In the genomic region with DNA sequence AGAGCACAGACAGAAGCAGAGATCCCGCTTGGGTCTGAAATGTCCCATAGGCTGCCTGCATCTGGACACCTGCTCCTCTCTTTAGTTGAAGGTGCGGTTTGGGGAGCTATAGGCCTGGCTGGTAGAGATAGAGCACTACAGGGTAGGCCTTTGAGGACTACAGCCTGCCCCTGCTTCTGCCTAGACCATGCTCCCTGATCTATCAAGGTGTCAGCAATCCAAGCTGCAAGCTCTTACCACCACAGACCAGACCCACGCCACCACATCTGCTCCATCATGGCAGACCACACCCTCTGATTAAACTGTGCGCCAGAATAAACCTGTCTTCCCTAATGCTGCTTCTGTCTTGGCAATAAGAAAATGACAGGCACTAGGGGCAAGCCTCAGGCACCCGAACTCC, we compare ENCODE assay signal across 27 mouse cellular contexts. TPM values are rescaled to one million over a fixed set of nuclear protein-coding genes. Genes with fewer than 3 reads are reported as not detected.
DNase-seq lines count a peak whose midpoint lies in the region; ATAC-seq and TF ChIP-seq lines count a peak whose summit lies in the region.
"Had no signal": no experiment of that assay in that cellular context is flagged by ENCODE, and none has a peak within 500 bp of the region (broad histone marks: within the 10 kb centered on the region; RNA-seq: fewer than 3 reads in every experiment).

No protein-coding gene starts in this region.

- H3K4me2 ChIP-seq in heart, postnatal 0 days (ENCODE audit: low read depth, low read length), result no peak overlapping the region
- no peak overlapping the region for H3K4me2 ChIP-seq in liver, embryonic 15.5 days
- H3K4me2 ChIP-seq in myocyte (ENCODE audit: low read depth), result peak overlapping the region; percentile 73
- no peak overlapping the region for H3K4me2 ChIP-seq in forebrain, embryonic 14.5 days (ENCODE audit: low read length)
- H3K4me2 ChIP-seq: heart, embryonic 12.5 days; limb, embryonic 13.5 days; lung, embryonic 14.5 days; midbrain, embryonic 11.5 days; neural tube, embryonic 13.5 days had no signal

- DNase-seq in heart, postnatal 0 days (ENCODE audit: low spot score), result peak; percentile 3
- no peak for DNase-seq in heart, adult 8-10 months (ENCODE audit: low spot score)
- DNase-seq in spleen, postnatal 10 days (ENCODE audit: low spot score in 2 of 2), result peak; percentile 7 to 17
- no peak for DNase-seq in spleen, postnatal 4 days (ENCODE audit: low spot score in 2 of 2)
- DNase-seq in forebrain, embryonic 14.5 days (ENCODE audit: low spot score), result no peak
- DNase-seq in embryo, embryonic 11 days, result no peak
- DNase-seq: adrenal gland, postnatal 25 days; cerebellum, adult 11-12 months; cerebellum, adult 9-11 months; forebrain, postnatal 0 days; gastrocnemius, postnatal 14 days; heart, postnatal 10 days; kidney, postnatal 36 days; lung, embryonic 14.5 days; lung, postnatal 14 days; retina, postnatal 1 day; right cerebral cortex, postnatal 14 days; thymus, adult 18-20 months had no signal

- no peak overlapping the region for H3K4me3 ChIP-seq in heart, postnatal 0 days (ENCODE audit: low read depth, low read length)
- no peak overlapping the region for H3K4me3 ChIP-seq in liver, embryonic 15.5 days (replicated peaks)
- H3K4me3 ChIP-seq in myocyte, result no peak overlapping the region
- H3K4me3 ChIP-seq in forebrain, embryonic 14.5 days (ENCODE audit: low read depth, low read length), result no peak overlapping the region
- H3K4me3 ChIP-seq: erythroblast, embryonic 14.5 days; heart, embryonic 12.5 days; layer of hippocampus, adult 2 months; limb, embryonic 13.5 days; neural tube, embryonic 13.5 days had no signal

- 90% methylated on average over 5 of the region's 5 CpGs for WGBS in heart, postnatal 0 days
- 33% methylated on average over 5 of the region's 5 CpGs for WGBS in liver, embryonic 15.5 days (ENCODE audit: insufficient replicate concordance)
- WGBS in forebrain, embryonic 14.5 days, result 93% methylated on average over 5 of the region's 5 CpGs

- TF ChIP-seq EP300 in heart, postnatal 0 days (IDR thresholded peaks at IDR 0.05; ENCODE audit: low read depth), result no peak

- no peak overlapping the region for H3ac ChIP-seq in myocyte (ENCODE audit: control insufficient read depth, insufficient read length)

- TF ChIP-seq POLR2A in myocyte (IDR thresholded peaks at IDR 0.05; ENCODE audit: insufficient read length, low read depth), result no peak

- H3K9me3 ChIP-seq in heart, postnatal 0 days (replicated peaks; ENCODE audit: control insufficient read depth, low read length), result no peaks in the 10 kb centered on the region
- no peaks in the 10 kb centered on the region for H3K9me3 ChIP-seq in liver, embryonic 15.5 days (replicated peaks)
- H3K9me3 ChIP-seq in forebrain, embryonic 14.5 days (replicated peaks; ENCODE audit: control insufficient read depth, low read length), result no peaks in the 10 kb centered on the region
- H3K9me3 ChIP-seq: heart, embryonic 12.5 days; limb, embryonic 13.5 days; neural tube, embryonic 13.5 days had no signal

- peaks cover 70% of the 10 kb centered on the region for H3K4me1 ChIP-seq in heart, postnatal 0 days (ENCODE audit: control insufficient read depth, insufficient read depth)
- peaks cover 96% of the 10 kb centered on the region for H3K4me1 ChIP-seq in liver, embryonic 15.5 days (replicated peaks)
- peaks cover 12% of the 10 kb centered on the region; the same call in 1 of the 2 replicates for H3K4me1 ChIP-seq in forebrain, embryonic 14.5 days (ENCODE audit: control insufficient read depth, insufficient read depth, low read length)

- ATAC-seq in heart, postnatal 0 days (ENCODE audit: insufficient read depth, low read depth), result no peak
- ATAC-seq in liver, embryonic 15.5 days (ENCODE audit: insufficient read depth), result peak; percentile 55
- no peak for ATAC-seq in forebrain, embryonic 14.5 days
- ATAC-seq: forebrain, postnatal 0 days; intestine, postnatal 0 days had no signal

- TF ChIP-seq CTCF in heart, postnatal 0 days (IDR thresholded peaks at IDR 0.05; ENCODE audit: low read depth), result no peak

- H3K9ac ChIP-seq in heart, postnatal 0 days (replicated peaks; ENCODE audit: low read depth, low read length), result no peak overlapping the region
- H3K9ac ChIP-seq in liver, embryonic 15.5 days, result no peak overlapping the region
- H3K9ac ChIP-seq in forebrain, embryonic 14.5 days (ENCODE audit: low read length), result no peak overlapping the region
- H3K9ac ChIP-seq: forebrain, postnatal 0 days; heart, embryonic 12.5 days; limb, embryonic 13.5 days; lung, embryonic 14.5 days; neural tube, embryonic 13.5 days had no signal

- no peak overlapping the region for H3K27ac ChIP-seq in heart, postnatal 0 days (ENCODE audit: low read depth)
- 0 out of 2 replicates have a peak overlapping the region, but pooled peaks have one; percentile 33 for H3K27ac ChIP-seq in liver, embryonic 15.5 days (replicated peaks)
- H3K27ac ChIP-seq in forebrain, embryonic 14.5 days (ENCODE audit: low read depth, low read length), result no peak overlapping the region
- H3K27ac ChIP-seq: limb, embryonic 13.5 days; neural tube, embryonic 13.5 days had no signal

- no peaks in the 10 kb centered on the region for H3K36me3 ChIP-seq in heart, postnatal 0 days (replicated peaks; ENCODE audit: control insufficient read depth, insufficient read depth, low read length)
- peaks cover 3% of the 10 kb centered on the region; the same call in 1 of the 2 replicates for H3K36me3 ChIP-seq in liver, embryonic 15.5 days (replicated peaks)
- H3K36me3 ChIP-seq in myocyte (ENCODE audit: control insufficient read depth, insufficient read depth), result peaks cover 4% of the 10 kb centered on the region
- no peaks in the 10 kb centered on the region for H3K36me3 ChIP-seq in forebrain, embryonic 14.5 days (ENCODE audit: control insufficient read depth, insufficient read depth, low read length)
- H3K36me3 ChIP-seq: neural tube, embryonic 13.5 days had no signal

- H3K79me2 ChIP-seq in myocyte (ENCODE audit: control insufficient read depth, insufficient read depth), result peaks cover 34% of the 10 kb centered on the region

- no peaks in the 10 kb centered on the region for H3K27me3 ChIP-seq in heart, postnatal 0 days (ENCODE audit: control insufficient read depth, insufficient read depth, low read length)
- H3K27me3 ChIP-seq in liver, embryonic 15.5 days, result no peaks in the 10 kb centered on the region
- H3K27me3 ChIP-seq in myocyte (ENCODE audit: control insufficient read depth, insufficient read depth, insufficient read length), result no peaks in the 10 kb centered on the region
- no peaks in the 10 kb centered on the region for H3K27me3 ChIP-seq in forebrain, embryonic 14.5 days (replicated peaks; ENCODE audit: control insufficient read depth, insufficient read depth, low read length)
- H3K27me3 ChIP-seq: heart, embryonic 12.5 days; limb, embryonic 13.5 days; neural tube, embryonic 13.5 days had no signal

TF ChIP-seq in myocyte, 11 proteins besides CTCF, POLR2A, EP300 and RAD21:
- TF ChIP-seq REST (IDR thresholded peaks at IDR 0.05; ENCODE audit: insufficient read depth, insufficient read length) (no peak), TCF3 (IDR thresholded peaks at IDR 0.05; ENCODE audit: insufficient read length, low read depth) (no peak), POLR2AphosphoS2 (IDR thresholded peaks at IDR 0.05; ENCODE audit: insufficient read length, low read depth) (no peak), TCF12 (IDR thresholded peaks at IDR 0.05; ENCODE audit: insufficient read depth, poor library complexity, severe bottlenecking) (no peak), MYOD1 (IDR thresholded peaks at IDR 0.05; ENCODE audit: control insufficient read depth in 1 of 3, insufficient read length in 2 of 3, low read depth in 2 of 3) (no peak), MYOG (IDR thresholded peaks at IDR 0.05; ENCODE audit: control insufficient read depth in 1 of 3, insufficient read depth in 1 of 3, insufficient read length in 2 of 3, low read depth in 2 of 3) (no peak), MAX (IDR thresholded peaks at IDR 0.05; ENCODE audit: low read depth) (no peak), E2F4 (IDR thresholded peaks at IDR 0.05; ENCODE audit: insufficient read depth) (no peak), CEBPB (IDR thresholded peaks at IDR 0.05; ENCODE audit: insufficient read depth, poor library complexity, severe bottlenecking) (no peak), USF1 (IDR thresholded peaks at IDR 0.05; ENCODE audit: low read depth) (no peak), SRF (IDR thresholded peaks at IDR 0.05; ENCODE audit: control insufficient read depth, insufficient read length, low read depth) (no peak)
TF ChIP-seq in myocyte: peak in this region for 0.

RNA-seq across cellular contexts. Expression of gene Smad3, which starts 13.2 kb away (rescaled TPM):
- total RNA-seq in heart, postnatal 0 days (2014; rRNA removed; ENCODE audit: low replicate concordance), result 25.9 and 30.2 TPM in 2 replicates
- polyA plus RNA-seq in heart, postnatal 0 days (2015; fragmentation: Nextera tagmentation; extraction: Ambion mirVana), result 6.0 and 6.4 TPM in 2 replicates
- 10 to 100 TPM; 10.1 to 14.1 (median 12.5) TPM for total RNA-seq in heart, adult 8-10 months (2022)
- polyA plus RNA-seq in liver, embryonic 15.5 days (2015; fragmentation: Nextera tagmentation; extraction: Ambion mirVana), result 3.0 TPM in 2 replicates
- 25.5 TPM for polyA plus RNA-seq in myocyte (2012; fragmentation: generic; extraction: Trizol)
- 5.1 and 5.4 TPM in 2 replicates for polyA plus RNA-seq in forebrain, embryonic 14.5 days (2014; fragmentation: Nextera tagmentation; extraction: Ambion mirVana)

Comparison
In these comparisons a context has a peak if more than half of its experiments do, and no peak if none do; other contexts are left out.
1. DNase-seq: peak in heart, postnatal 0 days (single experiment) and spleen, postnatal 10 days (2 of 2); none in heart, adult 8-10 months (single experiment), spleen, postnatal 4 days (0 of 2), forebrain, embryonic 14.5 days (single experiment) and embryo, embryonic 11 days (single experiment).